Mouse (Mus musculus): Measurements from ENCODE around the gene Tbrg1. TPM values are rescaled to one million over a fixed set of nuclear protein-coding genes. Genes with fewer than 3 reads are reported as not detected.
A peak's percentile ranks its signal among the peaks of the same experiment; 100 is the strongest.

Gene Tbrg1
- polyA plus RNA-seq (2021): 97.7 TPM

- DNase-seq (ENCODE audit: low read depth, low spot score) (peak; percentile 75), ATAC-seq (peak; percentile 94)
- in situ Hi-C loops (cut with MboI; ENCODE audit: low pct_unique_long_range_greater_than_20kb): no loop called here
- POLR2A ChIA-PET: interaction anchor here (0.6 to 1.2 kb wide), 2 partner anchors 16 to 240 kb away, joined by 3 read pairs; partner anchors contain the start of gene Olfr145
- no peak for TF ChIP-seq CTCF (IDR thresholded peaks at IDR 0.05)
- CTCF ChIA-PET: interaction anchor here (1.4 kb wide), 1 partner anchor 21 kb away, joined by 3 read pairs; no protein-coding TSS in a partner anchor
- H3K27me3 ChIP-seq: no peaks in the 10 kb centered on the region
Observed at GRCm38 (mm10) chr9:37656931-37657481, at the start of gene Tbrg1. Tbrg1 (minus strand) TSS chr9:37657312.

- in situ Hi-C loops (cut with MboI; ENCODE audit: low pct_unique_long_range_greater_than_20kb): loop anchor here (5.0 kb wide), 1 partner anchor 242 kb away; no protein-coding TSS in a partner anchor
- no peak for ATAC-seq
- no peak for DNase-seq (ENCODE audit: low read depth, low spot score)
- ChIA-PET POLR2A (interaction anchor here (0.8 kb wide), 1 partner anchor 241 kb away, joined by 4 read pairs; no protein-coding TSS in a partner anchor), CTCF (interaction anchor here (0.6 to 2.1 kb wide), 9 partner anchors 9 to 251 kb away, joined by 3 to 6 read pairs (median 4); no protein-coding TSS in a partner anchor)
- TF ChIP-seq CTCF (IDR thresholded peaks at IDR 0.05): peak; percentile 72
- no peaks in the 10 kb centered on the region for H3K27me3 ChIP-seq
Observed at GRCm38 (mm10) chr9:37689970-37690686, 33.0 kb upstream of the Tbrg1 start.

GRCm38 (mm10) chr9:37687941-37688303 lies 30.8 kb upstream of the Tbrg1 start:
- DNase-seq (ENCODE audit: low read depth, low spot score) (no peak), ATAC-seq (no peak)
- TF ChIP-seq CTCF (IDR thresholded peaks at IDR 0.05): peak; percentile 30
- in situ Hi-C loops (cut with MboI; ENCODE audit: low pct_unique_long_range_greater_than_20kb): loop anchor here (5.0 kb wide), 1 partner anchor 244 kb away; no protein-coding TSS in a partner anchor
- ChIA-PET CTCF (no interaction called here), POLR2A (no interaction called here)
- no peaks in the 10 kb centered on the region for H3K27me3 ChIP-seq

GRCm38 (mm10) chr9:37687288-37687940 lies 30.3 kb upstream of the Tbrg1 start:
- in situ Hi-C loops (cut with MboI; ENCODE audit: low pct_unique_long_range_greater_than_20kb): loop anchor here (5.0 kb wide), 1 partner anchor 245 kb away; no protein-coding TSS in a partner anchor

GRCm38 (mm10) chr9:37681123-37681522 lies 24.0 kb upstream of the Tbrg1 start:
- peaks cover 6% of the 10 kb centered on the region for H3K27me3 ChIP-seq
- ChIA-PET CTCF (interaction anchor here (1.3 to 2.0 kb wide), 2 partner anchors 9 kb away, joined by 3 to 4 read pairs; no protein-coding TSS in a partner anchor), POLR2A (no interaction called here)
- in situ Hi-C loops (cut with MboI; ENCODE audit: low pct_unique_long_range_greater_than_20kb): no loop called here
- TF ChIP-seq CTCF (IDR thresholded peaks at IDR 0.05): no peak
- no peak for DNase-seq (ENCODE audit: low read depth, low spot score)
- no peak for ATAC-seq

More at GRCm38 (mm10) chr9:37687288-37687940, 30.3 kb upstream of the Tbrg1 start:
- ChIA-PET POLR2A (no interaction called here), CTCF (no interaction called here)
- H3K27me3 ChIP-seq: no peaks in the 10 kb centered on the region
- TF ChIP-seq CTCF (IDR thresholded peaks at IDR 0.05): no peak
- no peak for ATAC-seq
- no peak for DNase-seq (ENCODE audit: low read depth, low spot score)

- in situ Hi-C loops (cut with MboI; ENCODE audit: low pct_unique_long_range_greater_than_20kb): no loop called here
- peaks cover 10% of the 10 kb centered on the region for H3K27me3 ChIP-seq
- no peak for DNase-seq (ENCODE audit: low read depth, low spot score)
- no peak for TF ChIP-seq CTCF (IDR thresholded peaks at IDR 0.05)
- POLR2A ChIA-PET: no interaction called here
- CTCF ChIA-PET: no interaction called here
- ATAC-seq: no peak
Observed at GRCm38 (mm10) chr9:37675287-37675686, 18.2 kb upstream of the Tbrg1 start.

- DNase-seq (ENCODE audit: low read depth, low spot score) (no peak), ATAC-seq (no peak)
- in situ Hi-C loops (cut with MboI; ENCODE audit: low pct_unique_long_range_greater_than_20kb): no loop called here
- ChIA-PET CTCF (no interaction called here), POLR2A (no interaction called here)
- no peak for TF ChIP-seq CTCF (IDR thresholded peaks at IDR 0.05)
- peaks cover 4% of the 10 kb centered on the region for H3K27me3 ChIP-seq
Observed at GRCm38 (mm10) chr9:37670261-37670660, 13.1 kb upstream of the Tbrg1 start.

GRCm38 (mm10) chr9:37669678-37670077 lies 12.6 kb upstream of the Tbrg1 start:
- CTCF ChIA-PET: no interaction called here
- no peak for TF ChIP-seq CTCF (IDR thresholded peaks at IDR 0.05)
- ATAC-seq (no peak), DNase-seq (ENCODE audit: low read depth, low spot score) (no peak)
- POLR2A ChIA-PET: no interaction called here
- peaks cover 4% of the 10 kb centered on the region for H3K27me3 ChIP-seq
- in situ Hi-C loops (cut with MboI; ENCODE audit: low pct_unique_long_range_greater_than_20kb): no loop called here

GRCm38 (mm10) chr9:37669115-37669514 lies 12.0 kb upstream of the Tbrg1 start, which contains the start of gene Panx3:
Panx3 (minus strand) TSS chr9:37669235.
- in situ Hi-C loops (cut with MboI; ENCODE audit: low pct_unique_long_range_greater_than_20kb): no loop called here
- ChIA-PET POLR2A (no interaction called here), CTCF (no interaction called here)
- H3K27me3 ChIP-seq: peaks cover 4% of the 10 kb centered on the region
- no peak for TF ChIP-seq CTCF (IDR thresholded peaks at IDR 0.05)
- no peak for DNase-seq (ENCODE audit: low read depth, low spot score)
- ATAC-seq: no peak

- POLR2A ChIA-PET: no interaction called here
- no peaks in the 10 kb centered on the region for H3K27me3 ChIP-seq
- TF ChIP-seq CTCF (IDR thresholded peaks at IDR 0.05): no peak
- CTCF ChIA-PET: no interaction called here
- ATAC-seq (no peak), DNase-seq (ENCODE audit: low read depth, low spot score) (no peak)
- in situ Hi-C loops (cut with MboI; ENCODE audit: low pct_unique_long_range_greater_than_20kb): no loop called here
Observed at GRCm38 (mm10) chr9:37666045-37666444, 8.9 kb upstream of the Tbrg1 start.

- H3K27me3 ChIP-seq: no peaks in the 10 kb centered on the region
- ATAC-seq: peak; percentile 92
- no peak for TF ChIP-seq CTCF (IDR thresholded peaks at IDR 0.05)
- in situ Hi-C loops (cut with MboI; ENCODE audit: low pct_unique_long_range_greater_than_20kb): no loop called here
- no peak for DNase-seq (ENCODE audit: low read depth, low spot score)
- CTCF ChIA-PET: no interaction called here
- POLR2A ChIA-PET: no interaction called here
Observed at GRCm38 (mm10) chr9:37664604-37665003, 7.5 kb upstream of the Tbrg1 start.

Measured in Patski (cell line).